Mouse (Mus musculus) kidney, embryonic 15.5 days (tissue): Measurements from ENCODE around the gene Dusp18. TPM values are rescaled to one million over a fixed set of nuclear protein-coding genes. Genes with fewer than 3 reads are reported as not detected.

Source experiments
- ATAC-seq: fragments of 200-750 bp; cut with Nextera tagmentation; replicated peaks from 2 replicates; pipeline ENCODE4 v1.8.0; 2017; ENCODE audit warnings: moderate TSS enrichment; ENCODE audit not compliant: low FRiP score
- H3K27ac ChIP-seq: fragments of 300-500 bp; sonication (generic); 2 replicates; pipeline ENCODE4 v1.5.1; 2015; ENCODE audit warnings: mild to moderate bottlenecking, inconsistent platforms
- H3K27me3 ChIP-seq: fragments of 300-500 bp; sonication (generic); 2 replicates; pipeline ENCODE4 v1.6.1; 2015; ENCODE audit warnings: inconsistent platforms
- H3K36me3 ChIP-seq: fragments of 300-500 bp; sonication (generic); 2 replicates; pipeline ENCODE4 v1.6.1; 2015; ENCODE audit warnings: inconsistent platforms
- H3K4me1 ChIP-seq: fragments of 300-500 bp; sonication (generic); 2 replicates; pipeline ENCODE4 v1.6.1; 2015; ENCODE audit warnings: inconsistent platforms
- H3K4me2 ChIP-seq: fragments of 300-500 bp; sonication (generic); 2 replicates; pipeline ENCODE4 v1.6.1; 2015; ENCODE audit warnings: moderate library complexity, mild to moderate bottlenecking, inconsistent platforms
- H3K4me3 ChIP-seq: fragments of 300-500 bp; sonication (generic); replicated peaks from 2 replicates; pipeline ENCODE4 v1.5.1; 2015; ENCODE audit warnings: mild to moderate bottlenecking, inconsistent platforms
- H3K9ac ChIP-seq: fragments of 300-500 bp; sonication (generic); 2 replicates; pipeline ENCODE4 v1.6.1; 2015; ENCODE audit warnings: mild to moderate bottlenecking, inconsistent platforms
- H3K9me3 ChIP-seq: fragments of 300-500 bp; sonication (generic); replicated peaks from 2 replicates; pipeline ENCODE4 v1.6.1; 2016; ENCODE audit warnings: inconsistent platforms
- WGBS: fragments of 180-500 bp; shearing (Covaris S2); methylation state at CpG from one replicate; pipeline ENCODE4 v1.1.7; 2015; ENCODE audit warnings: mixed read lengths; 5-methylcytosine and 5-hydroxymethylcytosine counted together
- polyA plus RNA-seq: library from polyadenylated mRNA; unstranded; fragments of >200 nt; fragmentation: Nextera tagmentation; extraction: Ambion mirVana; gene quantifications from 2 replicates; pipeline ENCODE4 v1.2.1, GENCODE M21; 2015

Dusp18 gene
- polyA plus RNA-seq, 1 experiment from 2014 or later = 13.4 TPM

GRCm38 (mm10) chr11:3913316-3914108, 18.5 kb downstream of the Dusp18 start:
- Histone ChIP-seq H3K9ac (peak overlapping the region; percentile 37), H3K4me3 (peak overlapping the region; percentile 66), H3K4me1 (peaks cover 42% of the 10 kb centered on the region), H3K4me2 (peak overlapping the region; percentile 94), H3K36me3 (peaks cover 3% of the 10 kb centered on the region; the same call in 1 of the 2 replicates), H3K27ac (peak overlapping the region; percentile 69), H3K9me3 (no peaks in the 10 kb centered on the region), H3K27me3 (peaks cover 17% of the 10 kb centered on the region)
- ATAC-seq = peak; percentile 88
- WGBS = under 1% methylated on average over 57 of the region's 65 CpGs

GRCm38 (mm10) chr11:3914109-3914840, 19.2 kb downstream of the Dusp18 start, which contains the start of gene Slc35e4:
Gene Slc35e4 (minus strand): TSS chr11:3914664.
- Histone ChIP-seq H3K4me3 (peak within 1 kb of the TSS; percentile 66), H3K9me3 (no peaks in the 10 kb centered on the region), H3K9ac (peak within 1 kb of the TSS; percentile 37), H3K4me2 (peak within 1 kb of the TSS; percentile 94), H3K27me3 (peaks cover 17% of the 10 kb centered on the region), H3K27ac (peak within 1 kb of the TSS; percentile 69), H3K4me1 (peaks cover 42% of the 10 kb centered on the region), H3K36me3 (peaks cover 3% of the 10 kb centered on the region; the same call in 1 of the 2 replicates)
- WGBS = under 1% methylated on average over 28 of the region's 28 CpGs
- ATAC-seq = peak; percentile 75

GRCm38 (mm10) chr11:3918738-3919137, 23.7 kb downstream of the Dusp18 start:
- H3K9ac ChIP-seq = no peak overlapping the region
- 61% methylated on average over 1 of the region's 1 CpGs for WGBS
- no peak overlapping the region for H3K27ac ChIP-seq
- no peak for ATAC-seq
- H3K9me3 ChIP-seq = no peaks in the 10 kb centered on the region
- H3K4me3 ChIP-seq = no peak overlapping the region
- no peak overlapping the region for H3K4me2 ChIP-seq
- H3K4me1 ChIP-seq = peaks cover 13% of the 10 kb centered on the region
- H3K27me3 ChIP-seq = no peaks in the 10 kb centered on the region
- H3K36me3 ChIP-seq = peaks cover 23% of the 10 kb centered on the region

- Histone ChIP-seq H3K36me3 (peaks cover 37% of the 10 kb centered on the region), H3K9me3 (no peaks in the 10 kb centered on the region), H3K4me1 (0 out of 2 replicates have a peak, but pooled peaks cover 3% of the 10 kb centered on the region), H3K27ac (no peak overlapping the region), H3K4me2 (no peak overlapping the region), H3K27me3 (no peaks in the 10 kb centered on the region), H3K9ac (no peak overlapping the region), H3K4me3 (no peak overlapping the region)
- no peak for ATAC-seq
- WGBS = 82% methylated on average over 7 of the region's 7 CpGs
These were observed 25.4 kb downstream of the Dusp18 start for GRCm38 (mm10) chr11:3920476-3920875.

GRCm38 (mm10) chr11:3921281-3921850, 26.3 kb downstream of the Dusp18 start:
- no peaks in the 10 kb centered on the region for H3K9me3 ChIP-seq
- H3K27ac ChIP-seq = no peak overlapping the region
- no peak overlapping the region for H3K4me2 ChIP-seq
- no peak for ATAC-seq
- H3K4me3 ChIP-seq = no peak overlapping the region
- H3K9ac ChIP-seq = no peak overlapping the region
- H3K4me1 ChIP-seq = 0 out of 2 replicates have a peak, but pooled peaks cover 3% of the 10 kb centered on the region
- 31% methylated on average over 8 of the region's 8 CpGs for WGBS
- H3K27me3 ChIP-seq = no peaks in the 10 kb centered on the region
- peaks cover 45% of the 10 kb centered on the region for H3K36me3 ChIP-seq

GRCm38 (mm10) chr11:3922115-3922514, 27.1 kb downstream of the Dusp18 start:
- Histone ChIP-seq H3K27me3 (no peaks in the 10 kb centered on the region), H3K4me1 (0 out of 2 replicates have a peak, but pooled peaks cover 3% of the 10 kb centered on the region), H3K4me3 (no peak overlapping the region), H3K27ac (no peak overlapping the region), H3K4me2 (no peak overlapping the region), H3K9me3 (no peaks in the 10 kb centered on the region), H3K36me3 (peaks cover 52% of the 10 kb centered on the region), H3K9ac (no peak overlapping the region)
- ATAC-seq = no peak
- WGBS = 95% methylated on average over 9 of the region's 9 CpGs

- H3K9me3 ChIP-seq = no peaks in the 10 kb centered on the region
- 95% methylated on average over 6 of the region's 6 CpGs for WGBS
- H3K4me1 ChIP-seq = 0 out of 2 replicates have a peak, but pooled peaks cover 3% of the 10 kb centered on the region
These were observed 27.7 kb downstream of the Dusp18 start for GRCm38 (mm10) chr11:3922731-3923130.

GRCm38 (mm10) chr11:3925916-3926315, 30.9 kb downstream of the Dusp18 start:
- no peaks in the 10 kb centered on the region for H3K9me3 ChIP-seq
- no peak overlapping the region for H3K4me2 ChIP-seq
- H3K36me3 ChIP-seq = peaks cover 49% of the 10 kb centered on the region
- peaks cover 7% of the 10 kb centered on the region for H3K4me1 ChIP-seq
- H3K4me3 ChIP-seq = no peak overlapping the region
- no peak overlapping the region for H3K9ac ChIP-seq
- H3K27me3 ChIP-seq = no peaks in the 10 kb centered on the region
- H3K27ac ChIP-seq = no peak overlapping the region
- ATAC-seq = no peak
- WGBS = 94% methylated on average over 10 of the region's 10 CpGs

More at GRCm38 (mm10) chr11:3922731-3923130, 27.7 kb downstream of the Dusp18 start:
- H3K27ac ChIP-seq = no peak overlapping the region
- no peak for ATAC-seq
- no peak overlapping the region for H3K9ac ChIP-seq
- no peaks in the 10 kb centered on the region for H3K27me3 ChIP-seq
- peaks cover 49% of the 10 kb centered on the region for H3K36me3 ChIP-seq
- no peak overlapping the region for H3K4me3 ChIP-seq
- H3K4me2 ChIP-seq = no peak overlapping the region

- H3K9me3 ChIP-seq = no peaks in the 10 kb centered on the region
- ATAC-seq = no peak
- H3K9ac ChIP-seq = no peak overlapping the region
- H3K4me3 ChIP-seq = no peak overlapping the region
- H3K4me1 ChIP-seq = peaks cover 17% of the 10 kb centered on the region
- WGBS = 77% methylated on average over 4 of the region's 4 CpGs
- peak overlapping the region; percentile 72; the same call in 1 of the 2 replicates for H3K4me2 ChIP-seq
- no peak overlapping the region for H3K27ac ChIP-seq
- H3K36me3 ChIP-seq = peaks cover 16% of the 10 kb centered on the region
- H3K27me3 ChIP-seq = no peaks in the 10 kb centered on the region
These were observed 35.0 kb downstream of the Dusp18 start for GRCm38 (mm10) chr11:3930019-3930418.

- WGBS = 28% methylated on average over 6 of the region's 6 CpGs
- peak overlapping the region; percentile 54 for H3K4me3 ChIP-seq
- H3K4me1 ChIP-seq = peaks cover 17% of the 10 kb centered on the region
- no peaks in the 10 kb centered on the region for H3K9me3 ChIP-seq
- peaks cover 11% of the 10 kb centered on the region for H3K36me3 ChIP-seq
- H3K4me2 ChIP-seq = peak overlapping the region; percentile 72
- no peaks in the 10 kb centered on the region for H3K27me3 ChIP-seq
- H3K9ac ChIP-seq = peak overlapping the region; percentile 41
- peak overlapping the region; percentile 48; the same call in 1 of the 2 replicates for H3K27ac ChIP-seq
- ATAC-seq = peak; percentile 20; the same call in 1 of the 2 replicates
These were observed 35.9 kb downstream of the Dusp18 start for GRCm38 (mm10) chr11:3930931-3931330.

GRCm38 (mm10) chr11:3931511-3932211, 36.6 kb downstream of the Dusp18 start, which contains the start of gene Tcn2:
Gene Tcn2 (minus strand): TSS chr11:3932159.
- Histone ChIP-seq H3K27me3 (no peaks in the 10 kb centered on the region), H3K36me3 (peaks cover 4% of the 10 kb centered on the region; the same call in 1 of the 2 replicates), H3K9me3 (no peaks in the 10 kb centered on the region), H3K27ac (peak within 1 kb of the TSS; percentile 48; the same call in 1 of the 2 replicates), H3K9ac (peak within 1 kb of the TSS; percentile 41), H3K4me3 (peak within 1 kb of the TSS; percentile 54), H3K4me2 (peak within 1 kb of the TSS; percentile 72), H3K4me1 (peaks cover 17% of the 10 kb centered on the region)
- under 1% methylated on average over 26 of the region's 26 CpGs for WGBS
- ATAC-seq = peak; percentile 71
